Mouse (Mus musculus): ENCODE data around the gene Mesp2.

The Mesp2 gene

DNA sequence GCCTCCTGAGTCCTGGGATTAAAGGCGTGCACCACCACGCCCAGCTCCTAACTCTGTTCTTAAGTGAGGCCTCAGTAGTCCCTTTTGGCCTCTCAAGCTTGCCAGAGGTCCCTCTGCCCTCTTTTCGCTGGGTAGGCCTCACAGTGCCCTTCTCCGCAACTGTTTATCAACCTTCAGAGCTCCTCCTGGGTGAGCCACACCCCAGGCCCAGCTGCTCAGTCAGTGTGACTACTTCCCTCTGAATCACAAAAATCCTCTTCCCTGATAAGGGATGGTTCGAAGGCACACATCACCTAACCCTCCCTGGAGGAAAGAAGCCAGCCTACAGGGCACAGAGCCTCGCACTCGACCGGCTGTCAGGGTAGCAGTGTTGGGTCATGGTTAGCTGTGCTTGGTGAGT, 51.3 kb downstream of the Mesp2 start:
- DNase-seq (ENCODE audit: low read depth, low spot score): no peak

Data from c-Kit-negative CD71-positive TER-119-positive erythroid progenitor cells, embryonic 14.5 days (primary cell).